Mouse (Mus musculus) kidney, adult 2 months (tissue): ENCODE data around the gene Map3k13.

ENCODE experiments used
- CTCF ChIP-seq: fragments of 200-500 bp; conservative IDR thresholded peaks from 2 replicates; pipeline ENCODE4 v1.5.1; 2011; ENCODE audit warnings: low read depth, mild to moderate bottlenecking, control low read depth, low read length, moderate library complexity, mixed read lengths; ENCODE audit not compliant: insufficient read depth, insufficient read length
- POLR2A ChIP-seq: fragments of 200-500 bp; IDR thresholded peaks from one replicate; pipeline ENCODE4 v1.6.1; 2011; ENCODE audit warnings: low read depth, low read length, control low read depth

- TF ChIP-seq POLR2A (no peak), CTCF (0 out of 2 replicates have a peak, but pooled peaks have one; percentile 1)
These were observed 25.9 kb upstream of the Map3k13 start for GRCm38 (mm10) chr16:21768255-21768654.
